Mouse (Mus musculus): Measurements from ENCODE around the gene Nrg3. TPM values are rescaled to one million over a fixed set of nuclear protein-coding genes. Genes with fewer than 3 reads are reported as not detected.
"Not testable (repeated sequence)": the region's sequence is repeated elsewhere in the genome, so short reads cannot be mapped to it uniquely, and the experiment has no call there.

The Nrg3 gene
- polyA plus RNA-seq, 1 experiment from 2014 or later = 17.0 TPM

DNA sequence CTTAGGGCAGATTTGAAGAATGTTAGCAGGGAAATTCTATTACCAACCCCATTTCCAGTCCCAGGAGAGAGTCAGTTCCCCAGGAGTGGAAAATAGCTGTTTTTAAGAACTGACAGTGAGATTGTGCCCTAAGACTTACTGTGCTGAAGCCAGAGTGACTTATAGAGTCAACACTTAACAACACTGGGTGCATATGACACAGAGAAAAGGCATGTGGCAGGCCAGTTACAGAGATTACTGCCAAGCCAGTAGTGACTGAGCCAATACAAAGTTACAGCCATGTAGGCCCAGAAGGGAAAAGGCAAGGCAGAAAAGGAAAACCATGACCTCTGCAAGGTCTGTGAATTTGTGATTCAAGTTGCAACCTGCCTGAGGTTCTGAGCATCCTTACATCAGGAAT lies 1098.2 kb downstream of the Nrg3 start:
- ATAC-seq (ENCODE audit: low FRiP score) = no peak
- H3K27ac ChIP-seq (replicated peaks) = no peak overlapping the region

DNA sequence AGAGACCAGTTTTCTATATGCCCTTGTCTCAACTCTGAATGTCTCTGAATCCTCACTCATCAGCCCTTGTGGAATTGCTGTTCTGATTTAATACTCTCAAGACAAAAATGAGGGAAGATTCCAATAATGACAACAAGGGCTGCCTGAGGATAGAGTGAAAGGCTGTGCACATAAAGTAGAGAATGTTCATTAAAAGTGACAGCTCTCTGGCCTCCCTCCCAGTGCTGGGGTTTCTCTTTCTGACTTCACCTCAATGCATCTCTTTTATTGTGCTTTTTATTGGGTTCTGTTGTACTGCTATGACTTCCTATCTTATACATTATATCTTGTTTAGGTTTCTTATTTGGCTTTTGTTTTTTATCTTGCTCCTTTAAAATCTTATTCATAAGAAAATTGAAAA lies 1131.9 kb downstream of the Nrg3 start:
- no peaks in the 10 kb centered on the region for H3K4me1 ChIP-seq
- no peak overlapping the region for H3K4me2 ChIP-seq
- ATAC-seq (ENCODE audit: low FRiP score) = no peak
- no peak overlapping the region for H3K9ac ChIP-seq (replicated peaks)
- H3K4me3 ChIP-seq (replicated peaks) = no peak overlapping the region
- no peaks in the 10 kb centered on the region for H3K27me3 ChIP-seq (replicated peaks)
- no peaks in the 10 kb centered on the region for H3K36me3 ChIP-seq
- H3K27ac ChIP-seq (replicated peaks) = no peak overlapping the region
- no peaks in the 10 kb centered on the region for H3K9me3 ChIP-seq (replicated peaks)

More for the DNA sequence above, 1098.2 kb downstream of the Nrg3 start:
- H3K4me1 ChIP-seq = no peaks in the 10 kb centered on the region
- no peaks in the 10 kb centered on the region for H3K9me3 ChIP-seq (replicated peaks)
- H3K9ac ChIP-seq (replicated peaks) = no peak overlapping the region
- H3K27me3 ChIP-seq (replicated peaks) = no peaks in the 10 kb centered on the region
- no peak overlapping the region for H3K4me3 ChIP-seq (replicated peaks)
- no peaks in the 10 kb centered on the region for H3K36me3 ChIP-seq
- H3K4me2 ChIP-seq = no peak overlapping the region

DNA sequence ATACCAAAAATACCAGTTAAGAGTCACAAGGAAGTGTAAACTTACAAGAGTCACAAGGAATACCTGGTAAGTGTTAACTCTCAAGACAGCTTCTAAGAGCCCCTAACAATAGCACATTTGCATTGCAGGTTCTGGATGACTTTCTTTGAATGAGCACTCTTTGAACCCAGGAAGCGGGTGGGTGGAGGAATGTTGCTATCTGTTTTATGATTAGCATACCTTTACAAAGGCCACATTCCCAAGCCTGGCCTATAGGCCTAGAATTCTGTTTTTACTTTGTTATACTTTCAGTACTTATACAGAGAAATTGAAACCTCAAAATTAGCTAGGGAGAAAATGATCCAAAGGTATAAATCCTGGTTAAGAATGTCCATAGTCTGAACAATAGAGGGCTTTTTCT lies 1150.0 kb downstream of the Nrg3 start:
- H3K27ac ChIP-seq (replicated peaks); H3K9ac ChIP-seq (replicated peaks); H3K9me3 ChIP-seq (replicated peaks); H3K4me3 ChIP-seq (replicated peaks); H3K27me3 ChIP-seq (replicated peaks); H3K36me3 ChIP-seq; H3K4me1 ChIP-seq; ATAC-seq (ENCODE audit: low FRiP score); H3K4me2 ChIP-seq: not testable (repeated sequence)
- WGBS = 78% methylated on average over 1 of the region's 1 CpGs

DNA sequence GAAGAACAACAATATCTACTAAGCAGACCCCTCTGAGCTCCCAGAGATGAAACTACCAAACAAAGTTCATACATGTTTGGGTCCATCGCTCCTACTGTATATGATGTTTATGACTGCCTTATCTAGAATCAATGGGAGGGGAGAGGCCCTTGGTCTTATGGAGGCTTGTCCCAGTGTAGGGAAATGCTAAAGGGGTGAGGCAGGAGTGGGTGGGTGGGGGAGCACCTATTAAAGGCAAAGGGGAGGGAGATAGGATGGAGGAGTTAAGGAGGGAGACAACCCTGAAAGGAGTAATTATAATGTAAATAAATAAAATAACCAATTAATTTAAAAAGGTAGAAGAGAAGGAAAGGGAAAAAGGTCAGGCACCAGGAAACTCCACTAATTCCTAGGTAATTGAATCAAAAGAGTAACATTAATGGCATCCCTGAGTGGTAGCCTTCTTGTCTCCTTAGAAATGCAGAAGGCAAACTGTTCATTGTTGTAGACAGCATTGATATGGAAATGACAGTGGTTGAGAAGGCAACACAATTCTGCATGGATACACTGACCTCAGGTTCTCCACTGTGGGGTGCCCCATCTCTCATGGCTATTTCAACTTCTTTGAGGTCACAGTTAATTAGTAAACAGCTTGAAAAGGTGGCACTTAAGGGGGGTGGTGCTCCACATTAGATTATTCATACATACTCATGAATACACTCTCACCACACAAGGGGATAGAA lies 1152.1 kb downstream of the Nrg3 start:
- ATAC-seq (ENCODE audit: low FRiP score) = no peak
- Histone ChIP-seq H3K36me3 (no peaks in the 10 kb centered on the region), H3K27ac (replicated peaks) (no peak overlapping the region), H3K9ac (replicated peaks) (no peak overlapping the region), H3K4me3 (replicated peaks) (no peak overlapping the region), H3K4me1 (no peaks in the 10 kb centered on the region), H3K9me3 (replicated peaks) (no peaks in the 10 kb centered on the region), H3K27me3 (replicated peaks) (no peaks in the 10 kb centered on the region), H3K4me2 (no peak overlapping the region)
- 88% methylated on average over 1 of the region's 1 CpGs for WGBS

Small RNAs within 50 kb of the gene (microRNA-seq; reads per million reads assigned to microRNA genes)
- not detected for gene Gm27332

Data from neural tube, embryonic 15.5 days (tissue).